Mouse (Mus musculus) telencephalon, adult 2 months (tissue): ENCODE measurements around the gene Cep152.

Experiments used
- DNase-seq: peaks from one replicate; pipeline ENCODE4 v3.0.0-alpha.2; 2011; ENCODE audit warnings: low read depth, low spot score

Cep152 gene

DNA sequence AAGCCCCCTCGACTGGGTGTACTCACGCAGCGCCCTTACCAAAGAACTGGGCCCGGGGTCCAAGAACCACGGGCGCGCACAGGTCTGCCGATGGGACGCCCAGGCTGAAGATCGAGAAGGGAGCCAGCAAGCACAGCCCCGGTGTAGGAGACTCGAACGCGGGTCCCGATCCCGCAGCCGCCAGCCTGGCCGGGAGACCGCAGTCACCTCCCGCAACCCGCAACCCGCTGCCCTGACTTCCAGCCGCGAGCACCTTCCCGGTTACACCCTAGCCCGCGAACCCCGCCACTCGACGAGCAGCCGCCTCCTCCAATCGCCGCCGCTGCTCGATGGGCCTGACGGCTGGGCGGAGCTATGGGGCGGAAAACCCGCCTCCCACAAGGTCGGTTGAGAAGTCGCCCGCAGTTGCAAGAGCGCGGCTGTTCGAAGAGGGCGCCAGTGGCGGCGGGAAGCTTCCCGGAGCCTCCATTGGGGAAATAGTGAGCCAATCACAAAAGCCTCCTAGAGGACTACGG, at the start of gene Cep152:
Cep152 (minus strand) TSS at position 277 of the 515 bp plus-strand sequence.
- peak; percentile 94 for DNase-seq

DNA sequence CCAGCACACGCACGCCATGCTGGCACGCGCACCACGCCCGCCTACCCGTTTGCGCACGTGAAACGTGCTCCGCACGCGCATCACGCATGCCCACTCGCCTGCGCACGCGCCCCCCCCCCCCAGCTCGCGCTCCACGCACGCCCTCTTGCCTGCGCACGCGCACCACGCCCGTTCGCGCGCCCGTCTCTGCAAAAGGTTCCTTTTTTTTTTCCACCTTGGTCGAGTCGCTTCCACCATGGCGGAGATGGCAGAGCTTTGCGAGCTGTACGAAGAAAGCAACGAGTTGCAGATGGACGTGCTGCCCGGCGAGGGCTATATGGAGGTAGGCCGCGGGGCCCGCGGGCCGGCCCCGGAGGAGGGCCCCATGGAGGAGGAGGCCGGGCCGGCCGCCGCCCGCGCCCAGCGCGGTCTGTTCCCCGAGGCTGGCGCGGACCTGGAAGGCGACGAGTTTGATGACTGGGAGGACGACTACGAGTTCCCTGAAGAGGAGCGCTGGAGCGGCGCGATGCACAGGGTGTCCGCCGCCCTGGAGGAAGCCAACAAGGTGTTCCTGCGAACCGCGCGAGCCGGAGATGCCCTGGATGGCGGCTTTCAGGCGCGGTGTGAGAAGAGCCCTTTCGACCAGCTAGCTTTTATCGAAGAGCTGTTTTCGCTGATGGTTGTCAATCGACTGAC, 48.2 kb upstream of the Cep152 start, which contains the start of gene Eid1:
Eid1 (plus strand) TSS at position 139 of the 675 bp plus-strand sequence.
- DNase-seq: peak; percentile 78

DNA sequence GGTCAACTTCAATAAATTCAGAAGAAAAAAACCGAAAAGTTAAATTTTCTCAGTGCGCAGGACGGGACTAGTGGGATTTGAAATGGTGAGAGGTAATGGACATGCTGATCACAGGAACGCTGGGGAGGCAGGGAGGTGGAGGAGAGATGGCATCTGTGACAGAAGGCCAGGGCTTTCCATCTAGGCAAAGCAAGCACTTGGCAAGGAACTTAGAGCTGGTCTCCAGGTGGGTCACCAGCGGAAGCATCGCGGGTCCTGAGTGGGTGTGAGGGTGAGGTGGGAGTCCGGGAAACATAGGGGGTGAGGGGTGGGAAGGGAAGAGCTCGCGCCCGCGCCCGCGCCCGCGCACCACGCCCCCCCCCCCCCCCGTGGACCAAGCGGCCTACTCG, 47.6 kb upstream of the Cep152 start:
- DNase-seq: no peak

DNA sequence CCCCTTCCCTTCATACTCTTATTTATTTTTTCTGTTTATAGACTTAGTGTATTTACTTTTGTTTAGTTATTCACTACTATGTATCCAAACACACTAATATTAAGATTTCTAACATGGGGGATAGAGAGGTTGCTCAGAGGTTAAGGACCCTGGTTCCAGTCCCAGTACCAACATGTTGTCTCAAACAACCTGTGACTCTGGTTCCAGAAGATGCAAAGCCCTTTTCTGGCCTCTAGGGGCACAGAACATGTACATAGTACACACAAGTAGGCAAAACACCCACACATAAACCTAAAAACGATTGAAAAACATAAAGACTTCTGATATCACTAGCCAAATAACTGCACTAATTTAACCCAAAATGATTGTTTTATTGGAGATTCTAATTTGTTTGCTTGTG, 45.9 kb upstream of the Cep152 start:
- no peak for DNase-seq

DNA sequence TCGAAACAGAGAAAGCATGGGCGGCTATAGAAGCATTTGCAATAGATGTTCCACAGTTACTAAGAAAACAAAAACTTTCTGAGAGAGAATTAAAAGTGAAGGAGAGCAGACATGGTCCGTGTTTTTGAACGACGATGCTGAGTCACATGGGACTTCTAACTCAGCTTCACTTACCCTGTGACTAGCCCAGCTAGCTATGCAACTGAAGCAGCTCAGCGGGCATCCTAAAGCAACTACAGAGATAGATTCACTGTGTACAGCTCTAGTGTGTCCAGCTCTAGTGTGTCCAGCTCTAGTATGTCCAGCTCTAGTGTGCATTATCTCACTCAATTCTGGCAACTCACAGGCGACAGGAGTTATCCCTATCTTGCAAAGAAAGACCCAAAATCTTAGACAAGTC, 42.8 kb upstream of the Cep152 start:
- DNase-seq: no peak

DNA sequence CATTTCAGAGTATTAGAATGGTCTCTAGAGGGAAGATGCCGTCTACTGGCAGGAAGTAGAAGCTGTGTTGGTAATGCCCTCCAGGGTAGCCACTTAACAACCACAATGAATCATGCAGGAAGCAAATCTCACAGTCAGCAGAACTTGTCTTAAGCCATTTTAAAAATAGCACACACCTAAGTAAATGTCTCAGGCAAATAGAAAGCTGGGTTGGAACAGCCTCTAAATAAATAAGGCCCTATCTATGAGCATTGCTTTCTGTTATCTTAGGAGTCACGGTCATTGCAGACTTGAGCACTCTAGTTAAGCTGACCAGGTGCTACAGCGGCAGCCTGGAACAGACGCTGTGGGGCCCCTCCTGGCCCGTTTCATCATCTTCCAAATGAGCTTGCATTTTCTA, 42.3 kb upstream of the Cep152 start:
- DNase-seq: no peak

DNA sequence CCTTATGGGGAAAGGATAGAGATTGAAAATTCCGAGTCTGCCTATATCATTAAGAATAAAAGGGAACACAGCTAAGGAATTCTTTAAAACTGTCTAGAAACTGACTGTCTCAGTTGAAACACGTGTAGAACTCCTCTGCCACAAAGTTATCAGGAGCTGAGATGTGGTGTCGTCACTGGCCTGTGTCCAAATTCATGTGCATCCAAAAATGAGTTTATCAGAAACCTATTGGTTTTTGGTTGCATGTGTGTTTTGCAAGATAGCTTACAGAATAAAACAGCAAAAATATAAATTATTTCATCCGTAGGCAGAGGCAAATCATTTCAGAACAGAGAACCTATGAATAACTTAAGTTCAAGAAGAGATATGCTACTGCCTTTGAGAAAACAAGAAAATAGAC, 41.8 kb upstream of the Cep152 start:
- DNase-seq: no peak

DNA sequence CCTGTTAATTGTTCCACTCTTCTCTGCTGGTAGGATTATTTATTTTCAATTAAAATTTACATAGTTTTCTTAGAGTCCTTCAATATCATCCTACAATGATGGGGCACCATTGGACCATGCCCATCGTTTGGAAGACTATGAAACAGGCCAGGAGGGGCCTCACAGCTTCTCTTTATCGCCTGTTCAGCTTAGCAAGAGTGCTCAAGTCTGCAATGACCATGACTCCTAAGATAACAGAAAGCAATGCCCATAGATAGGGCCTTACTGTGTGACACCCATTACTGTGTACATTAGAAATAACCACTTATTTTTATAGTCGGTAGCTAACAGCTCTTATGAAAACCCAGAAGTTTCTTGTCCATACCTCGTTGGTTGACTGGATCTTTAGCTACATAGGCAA, 41.0 kb upstream of the Cep152 start:
- DNase-seq: no peak

DNA sequence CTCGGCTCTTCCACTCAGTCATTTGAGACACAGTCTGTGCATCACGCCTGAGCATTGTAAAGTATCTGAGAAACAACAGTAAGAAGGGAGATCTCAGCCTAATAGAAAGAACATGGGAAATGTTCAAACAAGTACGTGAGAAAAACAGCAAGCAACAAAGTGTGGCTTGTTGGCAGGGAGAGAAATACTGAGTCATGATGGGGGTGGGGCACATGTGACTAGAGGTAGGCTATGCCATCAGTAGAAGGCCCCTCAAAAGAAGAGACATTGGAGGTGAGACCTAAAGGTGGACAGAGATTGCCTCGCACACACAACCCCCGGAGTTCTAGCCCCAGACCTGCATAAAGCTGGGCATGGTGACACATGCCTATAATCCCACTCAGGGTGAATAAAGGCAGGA, 40.3 kb upstream of the Cep152 start:
- DNase-seq: no peak

DNA sequence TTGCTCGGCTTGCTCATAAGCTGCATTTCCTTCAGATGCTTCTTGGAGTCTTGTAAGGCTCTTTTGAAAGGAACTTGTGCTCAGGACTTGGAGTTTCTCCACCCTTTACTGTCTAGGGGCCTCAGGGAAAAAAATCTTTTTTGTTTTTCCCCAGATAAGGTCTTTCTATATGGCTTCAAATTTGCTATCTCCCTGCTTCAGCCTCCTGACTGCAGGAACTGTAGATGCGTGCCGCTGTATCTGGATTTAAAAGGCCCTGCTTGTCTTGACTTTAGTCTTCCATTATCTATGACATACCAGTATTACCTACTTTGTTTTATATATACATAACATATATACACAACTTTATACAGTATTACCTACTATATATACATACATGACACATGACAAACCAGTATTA, 37.6 kb upstream of the Cep152 start:
- DNase-seq: no peak

DNA sequence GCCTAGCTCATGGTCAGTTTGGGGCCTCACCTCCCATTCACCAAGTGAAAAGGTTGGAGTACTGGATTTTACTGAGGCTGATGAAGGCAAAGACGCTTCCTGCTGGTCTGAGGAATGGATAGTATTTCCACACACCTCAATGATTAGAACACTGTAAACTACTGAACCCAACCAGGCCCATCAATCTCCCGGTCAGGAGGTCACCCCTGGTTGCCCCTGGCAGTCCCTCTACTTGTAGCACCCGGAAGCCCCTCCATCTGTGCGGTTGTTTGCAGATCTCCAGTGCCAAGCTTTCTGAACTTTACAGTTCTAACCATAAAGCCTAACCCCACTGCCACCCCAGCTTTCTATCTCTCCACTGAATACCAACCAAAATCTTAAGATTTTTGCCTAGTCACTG, 36.2 kb upstream of the Cep152 start:
- no peak for DNase-seq

DNA sequence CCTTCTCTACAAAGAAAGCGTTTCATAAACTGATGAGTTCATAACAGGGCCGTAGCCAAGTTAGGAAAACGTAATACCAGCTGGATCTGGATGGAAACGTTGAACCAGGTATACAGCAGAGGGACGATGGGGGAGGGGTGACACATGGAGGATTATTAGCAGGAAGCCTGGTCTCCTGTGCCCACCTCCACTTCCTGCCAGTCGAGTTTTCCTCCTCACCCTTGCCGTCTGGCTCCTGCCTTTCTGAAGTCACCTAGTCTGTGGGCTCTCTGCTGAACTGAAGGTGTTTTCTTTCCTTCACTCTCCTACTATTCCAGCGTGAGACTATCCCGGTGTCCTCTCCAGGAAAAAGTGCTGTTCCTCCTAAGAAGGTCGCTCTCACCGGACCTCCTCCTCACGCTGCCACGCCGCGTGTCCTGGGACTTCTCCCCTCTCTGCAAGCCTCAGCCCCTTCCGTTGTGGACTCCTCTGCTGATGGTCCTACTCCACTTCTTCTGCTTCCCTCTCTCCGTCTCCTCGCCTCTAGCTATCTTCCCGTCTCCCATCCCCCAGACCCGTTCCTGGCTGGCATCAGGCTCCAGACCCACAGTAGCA, 35.7 kb upstream of the Cep152 start:
- no peak for DNase-seq

DNA sequence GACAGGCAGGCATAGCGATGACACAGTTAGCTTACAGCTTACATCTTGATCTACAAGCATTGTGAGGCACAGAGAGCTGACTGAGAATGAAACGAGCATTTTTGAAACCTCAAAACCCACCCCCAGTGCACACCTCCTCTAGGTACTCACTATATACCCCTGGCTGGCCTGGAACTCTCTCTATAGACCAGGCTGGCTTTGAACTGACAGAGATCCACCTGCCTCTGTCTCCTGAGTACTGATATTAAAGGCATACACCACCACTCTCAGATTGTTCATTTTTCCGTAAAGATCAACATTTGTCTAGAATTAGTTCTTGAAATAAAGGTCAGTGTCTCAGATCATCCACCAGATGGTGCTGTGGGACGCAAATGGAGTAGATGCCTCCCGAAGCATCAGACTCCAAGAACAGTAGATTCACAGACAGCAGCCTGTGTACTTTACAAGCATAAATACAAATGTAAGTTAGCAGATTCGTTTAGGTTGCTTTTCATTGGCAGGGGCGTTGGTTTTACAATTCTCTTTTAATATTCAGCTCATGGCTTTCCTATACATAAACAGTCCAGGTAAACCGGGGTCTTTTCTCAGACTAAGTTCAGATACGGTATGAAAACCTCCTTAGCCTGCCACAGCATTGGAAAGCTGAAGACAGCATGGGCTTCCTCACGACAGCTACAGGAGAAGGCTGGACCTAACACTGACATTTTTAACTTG, 35.1 kb upstream of the Cep152 start:
- DNase-seq: peak; percentile 64

DNA sequence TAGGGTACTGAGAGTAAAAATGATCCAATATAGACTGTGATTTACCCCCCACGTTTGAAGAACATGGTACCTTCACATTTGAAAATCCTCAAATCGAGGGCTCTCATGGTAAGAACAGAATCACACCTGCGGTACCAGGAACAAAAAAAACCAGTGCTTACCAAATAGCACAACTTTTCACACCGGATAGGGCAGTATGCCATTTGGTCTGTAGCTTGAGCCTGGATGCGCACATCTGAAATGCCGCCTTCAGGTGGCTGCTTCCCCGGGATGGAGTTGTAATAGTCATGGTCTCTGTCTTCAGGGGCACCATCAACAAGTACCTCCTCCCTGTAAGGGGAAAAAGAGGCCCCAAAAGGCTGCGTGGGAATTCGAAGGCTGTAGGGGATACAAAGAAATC, 30.5 kb upstream of the Cep152 start:
- DNase-seq: no peak

DNA sequence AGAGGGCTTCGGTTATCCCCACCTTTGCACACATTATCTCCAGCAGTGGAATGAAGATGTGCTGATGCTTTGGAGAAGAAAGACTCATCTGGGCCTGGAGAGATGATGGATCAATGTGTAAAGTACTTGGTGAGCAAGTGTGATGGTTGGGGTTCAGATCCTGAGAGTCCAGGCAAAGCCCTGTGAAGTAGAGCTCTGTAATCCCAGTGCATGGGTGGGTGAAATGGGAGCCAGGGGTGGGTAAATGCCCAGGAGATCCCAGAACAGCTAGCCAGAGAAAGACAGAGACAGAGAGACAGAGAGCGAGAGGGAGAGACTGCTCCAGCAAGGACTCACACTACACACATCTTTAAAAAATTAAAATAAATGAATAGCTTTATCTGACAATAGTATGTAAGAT, 28.4 kb upstream of the Cep152 start:
- DNase-seq: no peak

DNA sequence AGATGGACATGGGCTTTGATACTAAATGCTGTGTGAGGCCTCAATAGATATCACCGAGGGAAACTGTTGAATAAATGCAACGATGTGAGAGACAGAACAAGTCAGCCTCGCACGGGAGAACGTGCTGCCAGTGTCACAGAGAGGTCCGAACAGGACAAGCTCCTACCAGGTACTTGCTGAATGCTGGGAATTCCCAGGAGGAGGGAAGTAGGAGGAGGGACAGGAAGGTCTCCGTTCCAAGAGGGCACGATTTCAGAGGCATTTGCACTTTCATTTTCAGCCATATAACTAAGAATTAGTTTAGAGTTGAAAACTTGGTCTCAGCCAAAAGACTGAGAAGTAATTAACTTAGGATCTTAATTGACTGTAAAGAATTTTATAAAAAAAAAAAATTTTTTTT, 26.6 kb upstream of the Cep152 start:
- no peak for DNase-seq

DNA sequence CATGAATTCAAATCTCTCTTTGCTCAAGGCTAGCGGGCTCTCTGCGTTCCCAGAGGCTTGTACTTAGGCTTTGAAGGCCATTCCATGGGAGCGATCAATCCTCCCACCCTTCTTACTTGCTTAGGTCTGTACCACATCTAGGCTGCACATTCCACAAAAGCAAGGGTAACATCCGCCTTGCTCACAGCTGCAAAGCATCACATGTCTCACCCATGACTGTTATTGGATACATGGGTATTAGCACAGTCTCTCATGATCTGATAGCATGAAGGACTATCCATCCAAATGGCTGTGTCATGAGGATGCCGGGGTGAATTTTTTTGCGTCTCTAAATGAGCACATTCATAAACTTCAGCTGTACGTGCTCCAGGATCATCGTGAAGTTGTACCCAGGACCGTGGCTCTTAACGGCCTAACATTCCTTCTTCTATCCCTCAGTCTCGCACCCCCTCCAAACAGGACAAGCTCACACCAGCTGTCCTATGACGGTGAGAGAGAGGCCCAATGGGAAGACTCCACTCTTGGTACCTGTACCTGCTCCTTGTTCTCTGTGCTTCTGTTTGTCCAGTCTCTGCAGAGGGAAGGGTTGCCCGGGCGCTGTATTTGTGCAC, 25.9 kb upstream of the Cep152 start:
- DNase-seq: no peak

DNA sequence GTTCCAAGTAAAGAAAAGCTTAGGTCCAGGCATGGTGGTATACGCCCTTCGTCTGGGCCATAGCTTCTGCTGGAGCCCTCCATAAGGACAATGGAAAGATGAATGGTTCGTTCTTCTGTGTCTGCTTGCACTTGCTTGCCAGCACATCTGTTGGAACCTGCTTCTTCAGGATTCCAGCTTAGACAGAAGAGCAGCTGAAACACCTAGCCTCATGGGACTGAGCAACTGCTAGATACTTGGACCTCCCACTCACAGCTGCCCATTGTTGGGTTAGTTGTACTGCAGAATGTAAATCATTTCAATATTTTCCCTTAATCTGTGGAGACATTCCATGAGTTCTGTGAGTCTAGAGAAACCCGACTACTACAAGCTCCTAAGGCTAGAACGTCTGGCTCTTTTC, 25.1 kb upstream of the Cep152 start:
- DNase-seq: no peak

DNA sequence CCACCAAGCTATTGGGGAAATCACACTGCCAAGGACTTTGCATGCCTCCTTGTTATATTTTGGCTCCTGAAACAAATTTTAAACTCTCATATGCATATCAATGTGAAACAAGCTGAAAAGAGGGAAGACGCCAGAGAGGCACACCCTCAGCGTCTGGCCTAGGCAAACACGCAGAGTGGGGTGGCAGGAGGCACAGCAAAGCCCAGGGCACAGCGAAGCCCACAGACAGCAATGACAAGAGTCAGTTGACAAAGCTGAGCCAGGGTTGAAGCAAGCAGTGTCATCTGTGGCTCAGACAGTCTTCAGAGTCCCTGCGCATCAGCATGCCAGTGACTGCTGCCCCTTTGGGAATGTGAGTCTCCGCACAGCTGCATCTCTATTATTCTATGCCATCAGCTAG, 20.0 kb upstream of the Cep152 start:
- DNase-seq: no peak

DNA sequence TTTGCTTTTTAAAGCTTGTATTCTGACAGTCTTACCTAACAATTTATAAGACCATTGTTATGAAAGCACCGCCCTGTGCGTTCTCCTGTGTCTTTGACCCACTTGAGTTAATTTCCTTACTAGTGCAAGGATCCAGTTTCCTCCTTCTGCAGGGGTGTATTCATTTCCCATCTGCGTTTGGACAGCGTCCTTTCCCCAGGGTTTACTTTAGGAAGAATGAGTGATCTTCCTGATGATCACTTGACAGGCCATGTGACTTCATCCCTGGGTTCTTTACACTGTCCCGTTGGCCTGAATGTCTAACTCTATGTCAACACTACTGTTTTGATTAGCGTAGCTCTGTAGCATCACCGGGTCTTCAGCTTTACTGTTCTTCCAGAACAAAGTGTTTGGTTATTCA, 12.4 kb upstream of the Cep152 start:
- no peak for DNase-seq

DNA sequence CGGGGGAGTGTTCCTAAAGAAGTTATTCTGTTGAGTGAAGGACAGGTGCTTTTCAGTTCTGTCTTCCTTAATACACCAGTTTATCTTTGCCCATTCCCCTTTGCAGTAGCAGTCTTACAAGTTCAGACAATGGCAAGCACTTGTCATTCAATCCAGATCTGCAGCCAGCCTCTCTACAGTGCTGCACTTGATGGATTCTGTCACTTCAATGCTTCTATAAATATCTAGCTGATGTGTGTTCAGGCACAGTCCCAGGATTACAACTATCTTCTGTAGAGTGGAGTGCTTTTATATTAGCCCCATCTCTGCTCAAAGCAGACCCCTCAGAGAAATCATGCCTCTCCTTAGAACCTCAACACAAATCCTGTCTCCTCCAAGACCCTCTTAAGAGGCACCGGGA, 5.1 kb upstream of the Cep152 start:
- DNase-seq: no peak

DNA sequence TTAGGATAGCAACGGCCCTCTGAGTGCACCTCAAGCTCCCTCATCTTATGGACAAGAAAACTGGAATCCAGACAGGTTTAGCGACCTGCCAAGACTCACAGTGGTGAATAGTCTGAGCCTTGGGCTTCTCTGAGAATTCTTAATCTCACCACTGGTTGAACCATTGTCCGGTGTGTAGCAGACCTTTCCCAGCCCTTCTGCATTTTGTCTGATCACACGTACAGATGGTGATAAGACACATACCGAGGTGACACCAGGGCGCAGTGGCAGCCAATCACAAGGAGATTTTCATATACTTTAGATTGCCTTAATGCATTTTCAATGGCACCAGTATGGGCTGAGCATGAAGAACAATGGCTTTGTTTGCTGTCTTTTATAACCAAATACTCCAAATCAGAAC, 3.6 kb upstream of the Cep152 start:
- no peak for DNase-seq

DNA sequence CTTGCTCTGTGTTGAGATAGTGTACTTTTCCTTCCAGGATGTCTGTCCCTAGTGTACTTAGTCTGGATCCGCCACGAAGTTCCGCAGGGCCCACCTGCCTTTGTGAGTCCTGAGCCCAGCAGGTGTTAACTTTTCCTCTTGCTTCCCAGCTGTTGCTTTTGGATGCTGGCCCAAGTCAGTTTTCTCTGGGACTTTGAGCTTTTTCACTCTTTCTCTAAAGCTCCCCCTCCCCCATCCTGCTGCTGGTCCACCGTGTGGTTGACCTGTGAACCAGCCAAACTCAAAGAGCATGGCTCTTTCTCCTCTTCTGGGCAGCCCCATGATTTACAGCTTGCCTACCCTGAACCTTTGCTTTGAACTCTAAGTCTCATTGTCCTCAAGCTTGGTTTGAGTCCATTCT, 1.6 kb upstream of the Cep152 start:
- DNase-seq: no peak
